Mouse (Mus musculus) limb, embryonic 14.5 days (tissue): ENCODE measurements around the gene App. TPM values are rescaled to one million over a fixed set of nuclear protein-coding genes. Genes with fewer than 3 reads are reported as not detected.
A peak's percentile ranks its signal among the peaks of the same experiment; 100 is the strongest.

Source experiments
- ATAC-seq: fragments of 200-750 bp; cut with Nextera tagmentation; 2 replicates; pipeline ENCODE4 v1.8.0; 2017; ENCODE audit warnings: low read depth, moderate number of reproducible peaks, moderate TSS enrichment; ENCODE audit not compliant: low FRiP score
- DNase-seq: peaks from one replicate; pipeline ENCODE4 v3.0.0-alpha.2; 2015; ENCODE audit warnings: low spot score
- H3K27ac ChIP-seq: fragments of 300-500 bp; sonication (generic); replicated peaks from 2 replicates; pipeline ENCODE4 v1.5.1; 2014; ENCODE audit warnings: low read depth, mild to moderate bottlenecking, low read length, moderate library complexity, mixed read lengths
- H3K27me3 ChIP-seq: fragments of 300-500 bp; sonication (generic); 2 replicates; pipeline ENCODE4 v1.6.1; 2014; ENCODE audit warnings: low read length, mixed read lengths; ENCODE audit not compliant: control insufficient read depth, insufficient read depth
- H3K36me3 ChIP-seq: fragments of 300-500 bp; sonication (generic); 2 replicates; pipeline ENCODE4 v1.6.1; 2014; ENCODE audit warnings: mild to moderate bottlenecking, low read length, moderate library complexity, mixed read lengths; ENCODE audit not compliant: control insufficient read depth, insufficient read depth
- H3K4me1 ChIP-seq: fragments of 300-500 bp; sonication (generic); 2 replicates; pipeline ENCODE4 v1.6.1; 2014; ENCODE audit warnings: antibody characterized with exemption, low read length, mixed read lengths; ENCODE audit not compliant: control insufficient read depth, insufficient read depth
- H3K4me2 ChIP-seq: fragments of 300-500 bp; sonication (generic); replicated peaks from 2 replicates; pipeline ENCODE4 v1.6.1; 2014; ENCODE audit warnings: low read depth, mild to moderate bottlenecking, low read length, moderate library complexity; ENCODE audit not compliant: severe bottlenecking
- H3K4me3 ChIP-seq: fragments of 300-500 bp; sonication (generic); replicated peaks from 2 replicates; pipeline ENCODE4 v1.5.1; 2014; ENCODE audit warnings: low read length
- H3K9ac ChIP-seq: fragments of 300-500 bp; sonication (generic); 2 replicates; pipeline ENCODE4 v1.6.1; 2014; ENCODE audit warnings: mild to moderate bottlenecking, low read depth, low read length, moderate library complexity; ENCODE audit not compliant: severe bottlenecking
- H3K9me3 ChIP-seq: fragments of 300-500 bp; sonication (generic); 2 replicates; pipeline ENCODE4 v1.6.1; 2016; ENCODE audit warnings: low read length; ENCODE audit not compliant: control insufficient read depth
- POLR2A ChIP-seq: fragments of 200-500 bp; IDR thresholded peaks from 2 replicates; pipeline ENCODE4 v1.8.0; 2012; ENCODE audit warnings: inconsistent platforms, mild to moderate bottlenecking, moderate library complexity, borderline replicate concordance; ENCODE audit not compliant: insufficient read depth, insufficient read length; ENCODE audit errors: extremely low read depth
- WGBS: fragments of 180-500 bp; shearing (Covaris S2); extraction: QIAGEN DNeasy Blood & Tissue Kit; methylation state at CpG from one replicate; pipeline ENCODE4 v1.1.7; 2014; 5-methylcytosine and 5-hydroxymethylcytosine counted together
- polyA plus RNA-seq, 2 experiments: library from polyadenylated mRNA; depleted of rRNA in 1 of 2; stranded (reverse) in 1 of 2; unstranded in 1 of 2; fragments of >200 nt; fragmentation: Nextera tagmentation in 1 of 2; extraction: Ambion mirVana in 1 of 2; gene quantifications; 2 replicates each; pipeline versions ENCODE4 v1.2.1 to v1.2.3; 2012 to 2014

Gene App
- polyA plus RNA-seq, 2 experiments: 206 to 326 TPM

- DNase-seq: no peak
- no peak overlapping the region for H3K4me2 ChIP-seq
- no peaks in the 10 kb centered on the region for H3K9me3 ChIP-seq
- H3K36me3 ChIP-seq: no peaks in the 10 kb centered on the region
- no peak overlapping the region for H3K9ac ChIP-seq
- H3K4me1 ChIP-seq: peaks cover 15% of the 10 kb centered on the region
- no peak overlapping the region for H3K4me3 ChIP-seq
- no peaks in the 10 kb centered on the region for H3K27me3 ChIP-seq
- 25% methylated on average over 9 of the region's 9 CpGs for WGBS
- TF ChIP-seq POLR2A: no peak
- peak; percentile 17; the same call in 1 of the 2 replicates for ATAC-seq
- no peak overlapping the region for H3K27ac ChIP-seq
Measured at GRCm38 (mm10) chr16:85139178-85139604, 34.4 kb downstream of the App start.

DNA sequence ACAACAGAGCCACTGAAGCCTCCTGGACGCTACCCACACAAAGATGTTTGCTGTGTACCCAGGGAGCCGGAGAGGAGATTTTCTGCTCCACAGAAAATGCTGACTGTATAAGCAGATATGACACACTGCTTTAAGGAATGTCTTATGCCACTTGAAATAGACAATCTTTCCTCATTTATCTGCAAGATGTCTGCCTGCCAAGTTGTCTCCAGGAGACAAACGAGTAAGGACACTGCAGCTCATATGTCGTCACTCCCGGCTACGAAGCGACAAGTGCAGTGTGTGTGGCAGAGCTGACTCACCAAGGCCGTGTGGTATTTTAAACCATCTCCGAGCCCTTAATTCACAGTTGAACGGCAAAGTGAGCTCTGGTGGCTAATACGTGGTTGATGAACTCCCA, 36.2 kb downstream of the App start:
- H3K9ac ChIP-seq: no peak overlapping the region
- H3K27ac ChIP-seq: no peak overlapping the region
- no peaks in the 10 kb centered on the region for H3K27me3 ChIP-seq
- no peaks in the 10 kb centered on the region for H3K36me3 ChIP-seq
- H3K4me2 ChIP-seq: no peak overlapping the region
- TF ChIP-seq POLR2A: no peak
- ATAC-seq: no peak
- no peak for DNase-seq
- WGBS: 81% methylated on average over 11 of the region's 11 CpGs
- H3K9me3 ChIP-seq: no peaks in the 10 kb centered on the region
- H3K4me3 ChIP-seq: no peak overlapping the region
- H3K4me1 ChIP-seq: peaks cover 25% of the 10 kb centered on the region

DNA sequence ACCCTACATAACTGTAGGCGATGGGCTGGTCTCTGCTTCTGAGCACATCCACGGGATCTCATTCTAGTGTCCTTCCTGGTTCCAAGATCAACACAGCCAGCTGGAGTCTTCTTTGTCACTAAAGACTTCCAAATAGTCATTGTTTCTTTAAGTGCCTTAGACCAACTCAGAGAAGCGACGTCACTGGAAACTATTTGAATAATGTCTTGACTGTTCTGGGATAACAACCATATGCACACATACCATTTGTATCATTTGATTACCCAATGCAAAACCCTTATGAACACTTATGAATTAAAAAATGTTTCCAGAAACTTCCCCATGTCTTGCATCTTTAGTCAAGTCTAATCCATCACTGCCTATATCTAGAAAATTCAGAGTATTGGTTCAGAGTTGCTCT, 37.5 kb downstream of the App start:
- DNase-seq (no peak), ATAC-seq (no peak)
- Histone ChIP-seq H3K9me3 (no peaks in the 10 kb centered on the region), H3K36me3 (no peaks in the 10 kb centered on the region), H3K4me2 (no peak overlapping the region), H3K27me3 (no peaks in the 10 kb centered on the region), H3K4me3 (no peak overlapping the region), H3K4me1 (peaks cover 24% of the 10 kb centered on the region), H3K27ac (no peak overlapping the region), H3K9ac (no peak overlapping the region)
- no peak for TF ChIP-seq POLR2A
- WGBS: 84% methylated on average over 4 of the region's 4 CpGs

DNA sequence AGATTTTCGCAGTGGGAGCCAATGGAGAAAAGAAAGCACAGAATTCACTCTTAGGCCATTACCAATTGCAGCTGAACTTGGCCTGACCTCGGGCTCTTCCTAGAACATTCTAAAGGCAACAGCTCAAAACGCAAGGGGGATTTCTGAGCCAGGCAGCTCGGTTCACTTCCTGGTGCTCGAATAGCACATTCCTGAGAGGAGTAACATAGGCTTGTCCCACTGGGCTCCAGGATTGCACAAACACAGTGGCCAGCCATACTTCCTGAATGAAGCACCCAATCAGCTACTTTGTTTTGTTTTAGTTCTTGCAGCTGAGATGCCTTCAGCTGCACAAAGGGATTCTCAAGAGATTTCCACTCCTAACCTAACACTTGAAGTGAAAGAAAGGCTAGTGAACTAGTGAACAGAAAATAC, 40.1 kb downstream of the App start:
- H3K27me3 ChIP-seq: no peaks in the 10 kb centered on the region
- TF ChIP-seq POLR2A: no peak
- H3K9me3 ChIP-seq: no peaks in the 10 kb centered on the region
- no peak overlapping the region for H3K9ac ChIP-seq
- H3K36me3 ChIP-seq: no peaks in the 10 kb centered on the region
- H3K4me1 ChIP-seq: peaks cover 35% of the 10 kb centered on the region
- peak; percentile 73 for DNase-seq
- ATAC-seq: peak; percentile 71; the same call in 1 of the 2 replicates
- no peak overlapping the region for H3K4me2 ChIP-seq
- peak overlapping the region; percentile 29; the same call in 1 of the 2 replicates for H3K27ac ChIP-seq
- 39% methylated on average over 5 of the region's 5 CpGs for WGBS
- H3K4me3 ChIP-seq: no peak overlapping the region

DNA sequence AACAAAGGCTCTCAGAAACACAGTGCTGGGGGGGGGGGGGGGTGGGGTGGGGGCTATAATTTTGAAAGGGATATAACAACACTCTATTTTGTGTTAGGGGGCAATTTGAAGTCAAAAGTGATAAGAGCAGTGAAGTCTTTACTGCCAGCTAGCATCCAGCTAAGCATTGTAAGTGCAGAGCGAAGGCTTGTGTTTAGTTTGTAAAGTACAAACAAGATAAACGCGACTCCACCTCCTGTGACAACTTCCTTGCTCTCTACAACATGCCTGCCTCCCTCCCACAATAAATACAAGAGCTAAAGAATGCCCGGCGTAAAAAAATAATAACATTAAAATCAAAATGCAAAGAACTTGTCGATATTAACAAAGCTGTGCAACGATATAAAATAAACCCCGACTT, 40.5 kb downstream of the App start:
- 83% methylated on average over 8 of the region's 8 CpGs for WGBS
- no peaks in the 10 kb centered on the region for H3K27me3 ChIP-seq
- H3K36me3 ChIP-seq: no peaks in the 10 kb centered on the region
- no peak overlapping the region for H3K27ac ChIP-seq
- DNase-seq: no peak
- H3K4me1 ChIP-seq: peaks cover 38% of the 10 kb centered on the region
- ATAC-seq: no peak
- no peaks in the 10 kb centered on the region for H3K9me3 ChIP-seq
- no peak for TF ChIP-seq POLR2A
- H3K4me3 ChIP-seq: no peak overlapping the region
- no peak overlapping the region for H3K9ac ChIP-seq
- no peak overlapping the region for H3K4me2 ChIP-seq

DNA sequence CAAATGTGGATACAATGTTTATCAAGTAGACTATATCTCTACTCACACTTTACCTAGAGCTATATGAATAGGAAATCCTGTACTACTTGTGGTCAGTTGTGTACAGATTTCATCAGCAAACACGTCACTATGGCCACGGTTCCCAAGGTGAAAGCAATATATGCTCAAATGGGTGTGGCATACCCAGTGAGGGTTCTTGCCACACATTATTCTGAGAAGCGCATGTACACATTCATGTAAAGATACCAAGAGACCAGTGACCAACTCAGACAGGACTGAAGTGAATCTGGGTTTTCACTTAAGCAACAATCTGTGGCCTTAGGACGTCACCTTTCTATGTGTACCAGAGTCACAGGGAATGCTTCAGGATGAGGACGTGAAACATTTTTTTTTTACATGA, 41.4 kb downstream of the App start:
- Histone ChIP-seq H3K27me3 (no peaks in the 10 kb centered on the region), H3K36me3 (no peaks in the 10 kb centered on the region), H3K9ac (no peak overlapping the region), H3K4me3 (no peak overlapping the region), H3K4me1 (peaks cover 47% of the 10 kb centered on the region), H3K27ac (no peak overlapping the region), H3K9me3 (no peaks in the 10 kb centered on the region), H3K4me2 (no peak overlapping the region)
- ATAC-seq: no peak
- DNase-seq: no peak
- 88% methylated on average over 5 of the region's 5 CpGs for WGBS
- no peak for TF ChIP-seq POLR2A
